Mouse (Mus musculus) urinary bladder, postnatal 14 days (tissue): ENCODE results near the gene Tbx15.

ENCODE experiments used
- DNase-seq: peaks from one replicate; pipeline ENCODE4 v3.0.0; 2021; ENCODE audit warnings: low spot score

The Tbx15 gene

DNA sequence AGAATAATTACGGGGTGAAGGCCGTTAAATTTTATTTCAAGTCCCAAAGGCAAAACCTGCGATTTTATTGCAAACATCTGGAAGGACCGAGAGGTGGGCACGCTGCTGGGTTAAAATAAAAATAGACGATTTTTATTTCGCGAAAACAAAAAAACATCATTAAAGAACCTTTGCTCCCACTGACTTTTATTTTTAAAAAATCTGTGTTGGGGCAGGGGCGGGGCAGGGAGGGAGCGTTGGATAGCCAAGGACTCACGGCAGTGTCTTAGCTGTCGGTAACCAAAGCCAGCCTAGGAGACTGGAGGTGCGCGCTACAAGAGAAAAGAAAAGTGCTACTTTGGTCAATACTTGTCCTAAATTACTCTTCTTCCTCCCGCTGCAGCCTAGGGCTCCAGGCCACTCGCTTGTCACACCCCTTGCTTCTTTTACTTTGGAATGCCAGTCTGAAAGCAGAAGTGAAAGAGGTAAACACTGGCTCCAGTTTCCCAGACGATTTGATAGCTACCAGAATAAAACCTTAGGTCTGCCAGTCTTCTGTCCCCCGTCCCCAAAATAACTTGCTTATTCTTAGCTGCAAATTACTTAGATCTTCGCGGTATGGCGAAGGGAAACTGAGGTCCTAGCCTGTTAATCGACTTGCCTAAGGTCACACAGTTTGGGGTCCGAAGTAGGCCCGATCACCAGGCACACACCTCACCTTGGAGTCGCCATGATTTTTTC lies 8.8 kb downstream of the Tbx15 start:
- DNase-seq = no peak

DNA sequence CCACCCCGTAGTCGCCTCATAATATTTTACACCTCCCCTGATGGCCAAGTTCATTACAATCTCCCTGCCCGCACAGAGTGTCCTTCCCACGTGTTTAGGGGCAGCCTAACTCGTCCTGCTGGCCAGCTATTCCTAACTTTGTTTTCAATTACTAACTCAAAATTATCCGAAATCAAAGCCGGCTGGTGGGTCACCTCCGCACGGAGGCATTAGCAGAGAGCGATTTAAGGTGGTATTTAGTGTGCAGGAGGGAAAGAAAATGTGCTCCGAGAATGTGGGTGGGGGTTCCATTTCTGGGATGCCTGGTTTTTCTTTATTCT lies 9.3 kb downstream of the Tbx15 start:
- DNase-seq = no peak

DNA sequence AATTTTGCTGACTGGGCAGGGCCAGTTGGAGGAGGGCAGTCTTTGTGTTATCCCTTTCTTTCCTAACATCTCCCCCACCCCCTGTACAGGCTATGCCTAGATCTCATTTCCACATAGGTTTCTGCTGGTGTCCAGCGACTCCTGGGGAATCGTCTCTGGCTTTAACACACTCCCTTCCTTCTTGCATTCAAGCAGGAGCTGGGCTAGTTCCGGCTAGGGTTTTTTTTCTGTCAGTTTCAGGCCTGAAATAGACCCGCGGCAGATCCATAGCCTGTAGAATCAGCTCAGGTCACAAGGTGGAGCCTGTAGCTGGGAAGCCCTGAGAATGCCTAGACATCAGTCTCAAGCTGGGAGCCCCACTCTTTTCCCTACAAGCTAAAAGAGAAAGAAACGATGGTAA lies 9.7 kb downstream of the Tbx15 start:
- no peak for DNase-seq

DNA sequence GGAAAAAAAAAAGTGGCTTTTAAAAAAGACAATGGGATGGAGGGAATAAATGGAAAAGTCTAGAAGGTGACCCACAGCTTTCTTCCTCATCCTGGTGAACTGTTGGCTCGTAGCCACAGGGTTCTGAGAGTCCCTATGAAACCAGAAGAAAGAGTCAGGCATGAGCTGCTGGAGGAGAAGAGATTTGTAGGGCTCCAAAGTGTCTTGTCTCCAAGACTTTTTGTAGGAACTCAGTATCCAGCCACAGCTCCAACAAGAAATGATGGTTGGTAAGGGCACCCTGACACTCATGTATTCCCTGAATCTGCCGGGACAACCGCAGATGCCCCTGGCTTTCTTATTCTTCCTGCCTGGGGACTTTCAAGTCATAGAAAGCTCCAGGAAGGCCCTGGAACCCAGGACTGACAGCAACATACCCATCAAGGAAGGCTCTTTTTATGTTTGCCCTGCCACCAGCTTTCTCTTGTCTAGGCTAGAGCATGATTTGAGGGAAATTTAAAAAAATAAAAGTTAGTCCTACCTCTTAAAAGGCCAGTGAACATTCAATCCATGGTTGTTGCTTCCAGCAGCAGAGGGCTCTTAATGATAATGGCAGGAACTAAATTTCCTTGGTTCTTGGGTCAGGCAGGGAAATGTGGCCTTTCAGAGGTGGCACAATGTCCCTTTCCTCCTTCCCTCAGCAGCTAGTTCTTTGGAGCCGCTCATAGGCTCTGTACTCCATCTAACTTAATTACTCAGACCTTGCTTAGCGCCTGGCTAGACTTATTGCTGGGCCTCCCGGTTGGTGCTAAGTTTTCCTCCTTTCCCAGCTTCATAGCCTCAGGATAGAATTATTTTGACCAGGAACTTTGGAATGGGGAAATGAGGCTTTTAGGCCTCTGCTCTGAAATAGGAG lies 11.3 kb downstream of the Tbx15 start:
- no peak for DNase-seq

DNA sequence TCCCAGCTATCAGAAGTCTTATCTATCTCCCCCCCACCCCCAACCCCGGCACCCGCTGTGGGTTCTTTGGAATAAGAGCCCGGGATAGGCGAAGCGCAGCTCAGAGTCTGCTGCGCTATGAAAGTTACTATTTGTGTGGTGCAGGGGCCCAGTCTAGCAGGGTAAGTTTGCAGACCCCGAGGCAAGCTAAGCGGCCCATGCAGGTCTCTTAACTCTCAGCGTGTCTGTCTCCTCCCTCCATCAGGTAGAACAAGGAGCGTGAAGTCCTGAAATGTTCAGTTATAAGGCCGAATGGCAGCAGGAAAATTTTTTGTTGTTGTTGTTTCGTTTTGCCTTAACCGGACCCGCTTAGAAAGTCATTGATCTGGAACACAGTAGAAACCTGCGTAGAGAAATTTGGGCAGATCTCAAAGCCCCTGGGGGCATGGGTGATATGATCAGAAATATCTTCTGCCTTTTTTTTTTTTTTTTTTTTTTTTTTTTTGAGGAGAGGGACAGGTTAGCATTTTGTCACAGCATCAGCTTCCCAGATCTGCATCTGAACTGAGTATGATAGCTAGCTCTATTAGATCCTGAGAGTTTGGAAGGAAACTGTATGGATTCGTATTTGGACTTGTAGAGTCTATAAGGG lies 12.4 kb downstream of the Tbx15 start:
- DNase-seq = no peak

DNA sequence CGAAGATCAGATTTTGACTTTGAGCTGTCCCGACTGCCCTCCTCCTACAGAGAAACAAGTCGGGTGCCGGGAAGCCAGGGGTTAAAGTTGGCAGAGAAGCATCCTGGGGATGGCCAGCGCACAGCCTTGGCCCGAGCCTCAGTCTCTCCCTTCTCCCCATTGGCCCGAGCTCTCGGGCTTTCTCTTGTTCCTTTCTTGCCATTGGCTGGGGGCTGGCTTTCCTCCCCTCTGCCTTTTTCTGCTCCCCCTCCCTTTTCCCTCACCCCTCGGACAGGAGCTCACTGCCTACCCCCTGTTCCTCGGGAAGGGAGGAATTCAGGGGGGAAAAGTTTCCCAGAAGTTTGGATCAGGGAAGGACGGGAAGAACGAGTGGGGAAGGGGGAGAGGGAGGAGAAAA lies 12.9 kb downstream of the Tbx15 start:
- DNase-seq = no peak

DNA sequence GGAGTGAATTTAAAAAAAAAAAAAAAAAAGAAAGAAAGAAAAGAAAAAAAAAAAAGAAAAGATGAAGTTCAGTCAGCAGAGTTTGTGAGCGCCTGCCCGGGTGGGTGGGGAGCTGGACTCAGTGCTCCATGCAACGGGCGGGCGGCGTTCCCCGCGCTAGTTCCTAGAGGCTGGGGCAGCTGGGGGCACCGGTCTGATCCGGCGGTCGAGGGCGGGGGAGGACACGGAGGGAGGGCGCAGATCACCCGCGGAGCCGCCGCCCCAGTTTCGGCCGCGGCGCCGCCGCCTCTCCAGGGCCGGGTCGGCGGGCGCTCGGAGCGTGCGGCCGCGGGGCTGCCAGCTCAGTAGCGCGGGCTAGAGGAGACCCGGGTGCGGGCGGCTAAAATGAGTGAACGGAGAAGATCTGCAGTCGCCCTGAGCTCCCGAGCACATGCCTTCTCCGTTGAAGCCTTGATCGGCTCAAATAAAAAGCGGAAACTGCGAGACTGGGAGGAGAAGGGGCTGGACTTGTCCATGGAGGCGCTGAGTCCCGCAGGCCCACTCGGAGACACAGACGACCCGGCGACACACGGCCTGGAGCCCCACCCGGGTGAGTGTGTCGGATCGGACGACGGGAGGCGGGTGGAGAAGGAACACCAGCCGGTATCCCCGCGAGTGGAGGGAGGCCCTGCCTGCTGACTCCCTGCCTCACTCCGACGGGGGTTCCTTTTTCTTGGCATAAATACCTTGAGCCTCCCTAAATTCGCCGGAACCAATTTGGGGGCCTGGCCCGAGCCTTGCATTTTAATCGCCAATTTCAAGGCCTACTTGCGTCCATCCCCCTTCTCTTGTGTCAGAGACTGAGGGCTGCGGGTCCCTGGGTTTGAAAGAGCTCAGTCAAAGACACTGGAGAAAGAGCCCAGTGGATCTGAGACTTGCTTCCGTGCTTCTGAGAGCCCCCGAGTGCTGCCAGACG lies 13.6 kb downstream of the Tbx15 start:
- DNase-seq = no peak

DNA sequence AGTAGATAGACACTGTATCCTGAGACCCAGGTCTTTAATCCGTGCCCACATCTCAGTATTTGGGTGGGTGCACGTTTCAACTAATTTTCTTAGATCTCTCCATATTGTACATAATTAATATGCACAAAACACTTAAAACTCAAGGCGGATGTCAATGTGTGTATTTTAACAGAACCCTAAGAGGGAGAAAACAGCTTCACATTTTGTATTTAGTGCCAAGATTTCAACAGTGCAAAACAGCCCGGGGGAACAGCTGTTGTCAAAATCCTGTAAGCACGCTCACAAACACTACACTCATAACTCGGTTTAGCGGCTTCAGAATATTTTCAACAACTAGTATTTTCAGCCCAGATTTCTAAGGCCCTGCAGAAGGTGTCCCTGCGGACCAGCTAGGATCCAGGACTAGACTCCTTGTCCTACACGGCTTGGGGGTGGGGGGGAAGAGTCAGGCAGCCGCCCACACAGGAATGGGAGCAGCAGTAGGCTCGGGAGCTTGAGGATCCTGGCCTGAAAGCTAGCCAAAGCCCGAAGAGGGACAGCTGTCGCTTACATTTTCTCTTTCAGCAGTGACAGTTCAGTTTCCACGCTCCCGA lies 14.5 kb downstream of the Tbx15 start:
- DNase-seq = no peak

DNA sequence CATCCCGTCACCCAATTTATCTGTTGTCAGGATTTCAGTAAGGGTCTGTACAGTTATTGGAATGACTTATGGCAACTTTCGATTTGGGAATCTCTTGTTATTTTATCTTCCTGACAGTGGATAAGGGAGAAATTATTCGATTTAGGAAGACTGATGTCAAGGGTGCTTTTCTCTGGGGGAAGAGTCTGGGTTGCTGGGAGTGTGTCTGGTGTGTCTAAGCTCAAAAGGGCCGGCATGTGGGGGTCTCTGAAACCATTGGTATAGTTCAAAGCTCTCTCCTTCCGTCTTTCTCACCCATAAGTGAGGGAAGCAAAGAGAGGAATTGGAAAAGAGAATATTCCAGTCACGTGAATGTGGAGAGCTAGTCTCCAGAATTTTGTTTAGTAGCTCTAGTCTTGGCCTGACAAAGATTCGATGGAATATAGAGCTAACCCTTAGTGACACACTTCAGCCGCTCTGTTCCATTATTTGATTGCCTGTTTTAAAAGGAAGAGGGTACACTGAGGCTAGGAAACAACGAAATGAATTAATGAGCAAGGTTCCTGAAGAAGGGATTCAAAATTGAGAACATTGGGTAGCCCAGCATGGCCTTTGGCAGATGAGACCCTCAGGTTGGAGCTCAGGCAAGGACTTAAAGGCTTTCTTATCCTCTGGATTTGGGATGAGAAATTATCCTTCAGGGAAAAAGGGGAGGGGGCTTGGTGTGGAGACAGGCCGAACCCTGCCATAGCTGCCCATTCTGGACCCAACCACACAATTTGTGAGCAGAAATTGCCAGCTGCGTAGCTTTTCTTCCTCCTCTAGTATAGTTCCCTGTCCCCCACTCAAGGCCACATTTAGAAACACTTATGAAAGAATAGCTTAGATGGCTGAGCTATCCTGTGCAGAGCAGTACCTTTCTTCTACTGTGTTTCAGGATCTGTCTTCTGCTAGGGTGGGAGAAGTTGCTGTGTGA lies 15.5 kb downstream of the Tbx15 start:
- no peak for DNase-seq

DNA sequence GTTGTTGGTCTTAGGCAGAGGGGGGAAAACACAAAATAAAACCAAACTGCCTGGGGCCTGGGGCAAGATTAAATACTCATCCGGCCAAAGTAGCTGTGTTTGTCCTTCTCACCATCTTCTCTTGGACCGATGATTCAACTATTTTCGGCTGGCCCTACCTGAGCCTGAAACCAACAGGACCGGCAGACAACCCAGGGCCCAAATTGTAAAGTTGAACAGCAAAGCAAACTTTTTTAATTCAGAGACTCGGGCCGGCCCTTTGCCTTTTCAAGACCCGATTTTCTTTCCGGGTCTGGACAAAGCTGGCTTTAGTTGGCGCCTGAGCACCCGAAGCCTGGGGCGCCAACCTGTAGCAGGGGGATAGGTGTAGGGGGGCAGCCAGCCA lies 16.2 kb downstream of the Tbx15 start:
- no peak for DNase-seq

DNA sequence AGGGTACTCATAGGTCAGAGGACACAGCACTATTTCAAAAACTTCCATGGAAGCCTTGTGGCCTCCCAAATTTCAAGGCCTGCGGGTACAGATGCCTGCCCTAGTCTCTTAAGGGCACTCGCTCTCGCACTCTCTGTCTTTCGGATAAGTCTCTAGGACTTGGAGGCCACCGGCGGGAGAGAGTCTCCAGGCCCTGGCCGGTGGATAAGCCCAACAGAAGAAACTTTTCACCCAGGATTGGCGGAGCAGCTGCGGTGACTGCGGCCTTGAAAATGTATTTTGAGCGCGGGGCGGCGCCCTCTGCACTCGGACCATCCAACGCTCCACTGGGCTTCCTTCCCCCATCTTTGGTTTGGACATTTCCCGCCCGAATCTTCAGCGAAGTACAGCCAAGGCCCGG lies 16.6 kb downstream of the Tbx15 start:
- no peak for DNase-seq

DNA sequence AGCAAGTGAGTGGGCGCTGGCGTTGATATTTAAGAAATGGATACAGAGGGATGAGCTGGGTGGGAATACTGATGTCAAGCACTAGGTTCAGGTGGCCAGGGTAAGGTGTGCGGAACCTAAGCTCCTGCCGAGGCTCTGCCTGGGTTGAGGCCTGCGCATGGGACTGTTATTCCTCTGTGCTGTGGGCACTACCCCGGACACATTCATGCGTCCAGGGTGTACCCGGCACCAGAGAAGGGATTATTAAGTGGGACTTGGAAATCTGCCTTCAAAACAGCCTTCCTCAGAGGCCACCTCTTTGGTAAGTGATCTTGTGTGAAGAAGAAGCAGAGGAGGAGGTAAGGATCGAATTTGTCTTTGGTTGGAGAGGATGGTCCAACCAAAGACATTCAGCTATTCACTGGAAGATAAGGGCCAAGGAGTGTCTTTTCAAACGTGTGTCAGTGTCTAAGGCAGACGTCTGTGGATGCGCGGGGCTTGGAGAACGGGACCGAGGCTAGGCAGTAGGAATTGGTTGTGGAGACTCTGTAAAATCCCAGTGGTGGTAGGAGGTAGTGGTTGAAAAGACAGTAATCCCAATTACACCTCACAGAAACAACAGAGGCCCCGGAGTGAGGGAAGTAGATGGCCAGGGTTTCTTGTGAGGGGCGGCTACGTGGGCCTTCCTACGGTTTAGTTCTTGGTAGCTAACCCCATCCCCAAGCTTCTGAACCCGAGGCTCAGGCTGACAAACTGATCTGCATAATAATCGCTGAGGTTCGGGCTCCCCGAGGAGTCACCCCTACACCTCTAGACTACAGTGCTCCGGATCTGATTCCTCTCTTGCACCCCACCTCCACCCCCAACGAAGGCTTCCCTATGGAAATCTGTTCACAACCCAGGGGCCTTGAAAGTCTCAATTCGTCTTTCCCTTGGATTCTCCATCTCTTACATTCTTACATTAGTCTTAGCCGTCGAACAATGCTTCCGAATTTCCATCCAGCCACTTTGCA lies 17.7 kb downstream of the Tbx15 start:
- no peak for DNase-seq

DNA sequence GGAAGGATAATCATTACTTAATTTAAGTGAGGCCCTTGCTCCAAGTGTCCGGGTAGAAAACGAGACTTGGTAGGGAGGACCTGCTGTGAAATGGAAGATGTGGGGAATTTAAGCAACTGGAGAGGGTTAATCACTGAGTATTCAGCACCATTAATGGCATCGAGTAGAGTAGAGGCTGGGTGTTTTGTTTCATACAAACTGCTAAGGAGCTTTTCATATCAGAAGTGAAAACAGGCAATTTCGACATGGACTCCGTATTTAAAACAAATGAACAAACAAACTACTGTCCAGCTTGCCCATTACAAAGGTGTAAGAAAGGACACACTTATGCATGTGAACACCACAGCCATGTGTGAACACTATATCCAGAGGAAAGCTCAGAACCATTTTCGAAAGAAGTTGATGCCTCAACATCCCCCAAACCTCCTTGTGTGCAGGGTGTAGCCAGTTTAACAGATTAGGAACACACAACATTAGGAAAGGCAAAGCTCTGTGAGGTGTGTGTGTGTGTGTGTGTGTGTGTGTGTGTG lies 19.6 kb downstream of the Tbx15 start:
- no peak for DNase-seq

DNA sequence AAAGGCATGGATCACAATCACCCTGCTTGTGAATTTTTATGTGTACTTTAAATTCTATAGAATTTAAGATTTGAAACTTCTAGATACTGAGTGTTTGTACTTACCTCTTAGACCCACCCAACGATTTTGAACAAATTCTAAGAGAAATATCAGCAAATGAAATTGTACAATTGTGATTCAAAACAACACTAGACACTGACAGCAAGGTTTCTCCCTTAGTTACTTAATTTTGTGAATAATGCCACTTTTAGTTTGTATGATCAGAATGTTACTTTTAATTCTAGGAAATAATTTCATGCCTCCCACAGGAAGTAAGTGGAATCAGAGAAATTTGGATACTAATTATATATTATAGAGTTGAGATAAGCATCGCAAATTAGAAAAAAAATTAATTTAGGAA lies 20.2 kb downstream of the Tbx15 start:
- no peak for DNase-seq

DNA sequence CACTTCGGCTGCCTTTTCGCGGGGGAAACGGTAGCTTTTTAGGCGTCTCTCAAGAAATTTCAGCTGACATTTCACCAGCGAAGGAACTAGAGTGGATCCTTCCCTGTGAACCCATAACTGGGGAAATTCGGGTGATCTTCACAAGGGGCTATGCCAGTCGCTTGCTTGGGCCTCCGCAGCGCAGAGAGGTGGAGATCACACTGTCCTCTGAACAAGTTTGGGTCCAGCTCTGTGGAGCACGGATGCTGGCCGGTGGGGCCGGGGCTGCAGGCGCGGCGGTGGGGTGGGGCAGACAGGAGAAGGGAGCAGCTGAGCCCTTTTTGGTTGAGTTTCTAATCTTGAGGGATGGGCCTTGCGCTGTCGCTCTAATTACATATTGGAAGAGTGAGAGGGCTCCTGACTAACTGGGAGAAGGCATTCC lies 21.2 kb downstream of the Tbx15 start:
- no peak for DNase-seq

DNA sequence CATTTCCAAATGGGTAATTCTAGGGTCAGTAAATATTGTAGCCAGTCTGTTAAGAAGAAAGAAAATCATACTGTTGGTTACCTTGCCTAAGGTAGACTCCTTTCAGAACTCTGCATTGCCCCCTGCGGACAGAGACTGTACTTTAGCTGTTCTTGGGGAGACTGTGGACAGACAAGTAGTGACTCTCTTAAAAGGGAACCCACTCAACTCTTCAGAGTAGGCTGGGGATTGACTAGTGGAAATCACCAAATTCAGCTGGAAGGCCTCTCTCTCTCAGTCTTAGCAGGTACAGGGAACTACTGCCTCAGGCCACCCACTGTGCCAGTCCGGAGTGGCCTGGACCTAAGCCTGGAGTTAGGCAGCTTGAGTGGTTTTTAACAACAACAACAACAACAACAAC lies 21.8 kb downstream of the Tbx15 start:
- DNase-seq = no peak

DNA sequence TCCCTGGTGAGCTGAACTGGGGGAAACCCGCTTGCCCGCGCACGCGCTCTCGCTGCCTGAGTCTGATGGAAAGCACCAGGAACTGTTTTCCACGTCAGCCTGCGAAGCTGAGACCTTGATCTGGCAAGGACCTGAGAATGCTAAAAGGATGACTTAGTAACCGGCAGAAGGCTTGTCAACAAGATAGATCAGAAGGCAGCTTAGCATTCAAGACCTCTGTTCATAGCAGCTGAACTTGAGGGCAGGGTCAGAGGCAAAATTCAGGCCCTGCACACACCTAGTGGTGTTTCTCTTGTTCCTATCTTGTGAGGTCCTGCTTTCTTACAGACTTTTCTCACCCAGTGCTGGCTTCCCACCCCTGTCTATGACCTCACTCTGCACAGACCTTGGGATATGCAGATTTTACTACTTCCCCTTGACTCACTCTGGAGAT lies 23.3 kb downstream of the Tbx15 start:
- DNase-seq = no peak

DNA sequence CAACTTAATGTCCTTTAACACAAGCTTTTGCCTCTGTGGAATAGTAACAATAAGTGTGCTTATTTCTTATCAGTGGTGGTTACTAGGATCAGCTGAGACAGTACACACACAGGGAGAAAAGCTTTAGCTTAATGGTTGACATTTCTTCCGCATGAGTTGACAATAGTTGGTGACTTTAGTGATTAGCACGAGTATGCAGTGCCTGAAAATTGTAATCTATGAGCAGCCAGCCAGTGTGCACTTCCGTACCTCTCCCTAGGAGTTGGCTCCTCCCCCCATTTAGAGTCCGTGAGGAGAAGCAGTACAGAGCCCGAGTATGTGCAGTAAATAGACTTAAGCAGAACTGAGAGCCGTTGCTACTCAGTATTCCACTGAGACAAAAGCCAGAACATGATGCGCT lies 24.5 kb downstream of the Tbx15 start:
- DNase-seq = no peak

DNA sequence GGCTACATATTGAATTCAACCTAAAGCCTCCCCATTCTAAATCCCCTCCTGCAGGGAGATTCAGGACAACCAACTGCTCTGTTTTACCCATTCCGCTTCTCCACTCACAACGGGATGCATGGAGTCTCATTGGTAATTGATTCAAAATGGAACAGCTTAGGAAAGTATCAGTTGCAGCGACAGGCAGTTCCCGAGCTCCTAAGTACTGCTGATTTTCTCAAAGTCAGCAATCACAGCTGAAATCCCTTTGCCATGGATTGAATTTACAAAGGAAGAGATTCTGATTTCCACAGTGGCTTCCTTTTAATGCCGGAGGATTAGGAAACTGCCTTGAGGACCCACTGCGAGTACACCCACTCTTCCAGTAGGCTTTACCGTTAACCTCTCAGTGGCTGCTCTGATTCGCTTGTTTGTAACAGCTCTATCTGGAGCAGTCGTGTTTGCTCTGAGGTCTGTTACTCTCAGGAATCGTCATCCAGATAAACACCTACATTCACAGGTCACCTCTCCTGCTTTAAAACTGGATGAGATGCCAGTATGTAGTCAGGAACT lies 26.6 kb downstream of the Tbx15 start:
- DNase-seq = no peak
